Comparison of ENCODE assay signal across 9 mouse cellular contexts in the genomic region with DNA sequence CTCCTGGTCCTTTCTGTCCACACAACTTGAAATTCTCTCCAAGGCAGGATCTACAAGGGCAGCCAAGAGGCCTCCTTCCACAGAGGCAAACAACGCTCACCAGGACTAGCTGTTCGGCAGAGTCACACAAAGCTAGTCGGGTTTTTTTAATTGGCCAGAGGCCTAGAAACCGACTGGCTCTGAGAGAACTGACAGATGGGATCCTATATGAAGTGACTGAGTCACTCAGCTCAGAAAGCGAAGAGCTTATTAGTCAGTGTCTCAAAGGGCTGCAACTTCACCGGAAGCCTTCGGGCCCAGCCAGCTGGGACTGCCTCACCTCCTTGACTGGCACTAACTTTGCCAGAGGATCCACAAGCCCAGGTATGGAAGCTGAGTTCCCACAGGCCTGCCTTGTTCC. TPM values are rescaled to one million over a fixed set of nuclear protein-coding genes. Genes with fewer than 3 reads are reported as not detected.
A peak's percentile ranks its signal among the peaks of the same experiment; 100 is the strongest.
DNase-seq lines count a peak whose midpoint lies in the region; ATAC-seq and TF ChIP-seq lines count a peak whose summit lies in the region.
"Had no signal": no experiment of that assay in that cellular context is flagged by ENCODE, and none has a peak within 500 bp of the region (broad histone marks: within the 10 kb centered on the region; RNA-seq: fewer than 3 reads in every experiment).

No protein-coding gene starts in this region.

- no peak overlapping the region for H3K4me2 ChIP-seq in hindbrain, embryonic 16.5 days (ENCODE audit: low read length)
- H3K4me2 ChIP-seq in hindbrain, embryonic 11.5 days (replicated peaks; ENCODE audit: low read depth, low read length): no peak overlapping the region
- no peak overlapping the region for H3K4me2 ChIP-seq in kidney, embryonic 15.5 days
- H3K4me2 ChIP-seq: heart, embryonic 13.5 days had no signal

- no peak for DNase-seq in hindbrain, embryonic 11.5 days (ENCODE audit: low spot score)
- DNase-seq in cerebellum, adult 11 months: peak; percentile 63
- DNase-seq in layer of hippocampus, adult 2 months (ENCODE audit: low spot score in 2 of 2): peak; percentile 64 to 82
- DNase-seq in retina, postnatal 1 day: peak; percentile 62
- no peak for DNase-seq in gastrocnemius, postnatal 4 days (ENCODE audit: low spot score in 2 of 2)

- WGBS in hindbrain, embryonic 16.5 days: 30% methylated on average over 7 of the region's 7 CpGs
- 69% methylated on average over 7 of the region's 7 CpGs for WGBS in hindbrain, embryonic 11.5 days
- WGBS in kidney, embryonic 15.5 days: 71% methylated on average over 7 of the region's 7 CpGs

- H3K9me3 ChIP-seq in hindbrain, embryonic 16.5 days (ENCODE audit: control insufficient read depth, low read length): no peaks in the 10 kb centered on the region
- no peaks in the 10 kb centered on the region for H3K9me3 ChIP-seq in hindbrain, embryonic 11.5 days (ENCODE audit: control insufficient read depth, low read length)
- H3K9me3 ChIP-seq in kidney, embryonic 15.5 days (replicated peaks): no peaks in the 10 kb centered on the region
- H3K9me3 ChIP-seq: heart, embryonic 13.5 days had no signal

- H3K4me1 ChIP-seq in hindbrain, embryonic 16.5 days (ENCODE audit: control insufficient read depth, insufficient read depth, low read depth, low read length): peaks cover 9% of the 10 kb centered on the region
- H3K4me1 ChIP-seq in hindbrain, embryonic 11.5 days (replicated peaks; ENCODE audit: control insufficient read depth, insufficient read depth, low read length): peaks cover 12% of the 10 kb centered on the region
- peaks cover 7% of the 10 kb centered on the region for H3K4me1 ChIP-seq in kidney, embryonic 15.5 days

- peak overlapping the region; percentile 72 for H3K27ac ChIP-seq in hindbrain, embryonic 16.5 days (ENCODE audit: low read depth, low read length)
- H3K27ac ChIP-seq in hindbrain, embryonic 11.5 days (ENCODE audit: low read depth, low read length): no peak overlapping the region
- H3K27ac ChIP-seq in layer of hippocampus, adult 2 months: peak overlapping the region; percentile 83
- H3K27ac ChIP-seq in kidney, embryonic 15.5 days: no peak overlapping the region
- H3K27ac ChIP-seq: heart, embryonic 13.5 days had no signal

- no peaks in the 10 kb centered on the region for H3K36me3 ChIP-seq in hindbrain, embryonic 16.5 days (ENCODE audit: control insufficient read depth, insufficient read depth, low read length)
- no peaks in the 10 kb centered on the region for H3K36me3 ChIP-seq in hindbrain, embryonic 11.5 days (ENCODE audit: control insufficient read depth, insufficient read depth, low read length)
- H3K36me3 ChIP-seq in kidney, embryonic 15.5 days: no peaks in the 10 kb centered on the region
- H3K36me3 ChIP-seq: heart, embryonic 13.5 days had no signal

- peak; percentile 61 for ATAC-seq in hindbrain, embryonic 16.5 days
- no peak for ATAC-seq in hindbrain, embryonic 11.5 days (ENCODE audit: low FRiP score)
- no peak for ATAC-seq in kidney, embryonic 15.5 days (replicated peaks; ENCODE audit: low FRiP score)
- ATAC-seq in activated CD4-positive, CD25-positive, alpha-beta regulatory T cell, adult 4 months: no peak

- TF ChIP-seq CTCF in layer of hippocampus, adult 2 months (conservative IDR thresholded peaks at IDR 0.05): no peak

- no peak overlapping the region for H3K9ac ChIP-seq in hindbrain, embryonic 16.5 days (ENCODE audit: low read depth, low read length)
- H3K9ac ChIP-seq in hindbrain, embryonic 11.5 days (ENCODE audit: low read depth, low read length): no peak overlapping the region
- H3K9ac ChIP-seq in kidney, embryonic 15.5 days: no peak overlapping the region
- H3K9ac ChIP-seq: heart, embryonic 13.5 days had no signal

- no peak overlapping the region for H3K4me3 ChIP-seq in hindbrain, embryonic 16.5 days (ENCODE audit: low read length)
- H3K4me3 ChIP-seq in hindbrain, embryonic 11.5 days (ENCODE audit: low read depth, low read length): no peak overlapping the region
- H3K4me3 ChIP-seq in layer of hippocampus, adult 2 months: no peak overlapping the region
- no peak overlapping the region for H3K4me3 ChIP-seq in kidney, embryonic 15.5 days (replicated peaks)
- H3K4me3 ChIP-seq: heart, embryonic 13.5 days had no signal

- H3K27me3 ChIP-seq in hindbrain, embryonic 16.5 days (replicated peaks; ENCODE audit: control insufficient read depth, insufficient read depth, low read length): no peaks in the 10 kb centered on the region
- H3K27me3 ChIP-seq in hindbrain, embryonic 11.5 days (ENCODE audit: control insufficient read depth, insufficient read depth, low read length): no peaks in the 10 kb centered on the region
- no peaks in the 10 kb centered on the region for H3K27me3 ChIP-seq in kidney, embryonic 15.5 days

RNA-seq across cellular contexts. Expression of a gene that starts 55.5 kb away (rescaled TPM):
- 14.8 and 18.6 TPM in 2 replicates for polyA plus RNA-seq in hindbrain, embryonic 16.5 days (2015; fragmentation: Nextera tagmentation; extraction: Ambion mirVana)
- 13.3 and 14.3 TPM in 2 replicates for polyA plus RNA-seq in hindbrain, embryonic 11.5 days (2014; fragmentation: Nextera tagmentation; extraction: Ambion mirVana)
- 10 to 100 TPM; 91.3 to 94.9 TPM for total RNA-seq in layer of hippocampus, adult 2 months (2021)
- polyA plus RNA-seq in kidney, embryonic 15.5 days (2015; fragmentation: Nextera tagmentation; extraction: Ambion mirVana): 12.4 and 13.8 TPM in 2 replicates
- 100 to 1,000 TPM; 110 to 121 TPM for total RNA-seq in gastrocnemius, postnatal 4 days (2021)
- 10 to 100 TPM; 21.9 to 24.0 TPM for polyA plus RNA-seq in activated CD4-positive, CD25-positive, alpha-beta regulatory T cell, adult 4 months (2017; shearing (Covaris generic))

Comparison
In these comparisons a context has a peak if more than half of its experiments do, and no peak if none do; other contexts are left out.
1. H3K27ac ChIP-seq: peak in hindbrain, embryonic 16.5 days (single experiment) and layer of hippocampus, adult 2 months (single experiment); none in hindbrain, embryonic 11.5 days (single experiment) and kidney, embryonic 15.5 days (single experiment).
2. DNase-seq: peak in cerebellum, adult 11 months (single experiment), layer of hippocampus, adult 2 months (2 of 2) and retina, postnatal 1 day (single experiment); none in hindbrain, embryonic 11.5 days (single experiment) and gastrocnemius, postnatal 4 days (0 of 2).